Mouse (Mus musculus) myocyte (in vitro differentiated cells): Measurements from ENCODE around the gene Dnm1.

Source experiments
- CEBPB ChIP-seq: IDR thresholded peaks from 2 replicates; pipeline ENCODE4 v1.6.1; 2011; ENCODE audit warnings: mild to moderate bottlenecking, moderate library complexity; ENCODE audit not compliant: poor library complexity, insufficient read depth, severe bottlenecking
- MAX ChIP-seq: IDR thresholded peaks from one replicate; pipeline ENCODE4 v1.6.1; 2011; ENCODE audit warnings: low read depth, mild to moderate bottlenecking, control low read depth
- MYOD1 ChIP-seq, 3 experiments: IDR thresholded peaks; one replicate each; pipeline ENCODE4 v1.6.1; 2011; ENCODE audit warnings: control low read depth in 2 of 3, low read depth in 2 of 3, mild to moderate bottlenecking in 2 of 3, moderate library complexity in 1 of 3; ENCODE audit not compliant: insufficient read length in 2 of 3, control insufficient read depth in 1 of 3
- MYOG ChIP-seq, 3 experiments: IDR thresholded peaks; one replicate each; pipeline ENCODE4 v1.6.1; 2011; ENCODE audit warnings: control low read depth in 2 of 3, low read depth in 2 of 3, mild to moderate bottlenecking in 2 of 3; ENCODE audit not compliant: insufficient read length in 2 of 3, control insufficient read depth in 1 of 3, insufficient read depth in 1 of 3
- POLR2A ChIP-seq: IDR thresholded peaks from one replicate; pipeline ENCODE4 v1.6.1; 2011; ENCODE audit warnings: low read depth, mild to moderate bottlenecking, control low read depth, moderate library complexity; ENCODE audit not compliant: insufficient read length
- POLR2AphosphoS2 ChIP-seq: IDR thresholded peaks from one replicate; pipeline ENCODE4 v1.6.1; 2011; ENCODE audit warnings: low read depth, control low read depth; ENCODE audit not compliant: insufficient read length
- USF1 ChIP-seq: IDR thresholded peaks from one replicate; pipeline ENCODE4 v1.6.1; 2011; ENCODE audit warnings: low read depth, mild to moderate bottlenecking, control low read depth, moderate library complexity

GRCm38 (mm10) chr2:32342539-32343350 is 10.4 kb downstream of the Dnm1 start:
- TF ChIP-seq POLR2A (peak; percentile 44), MAX (peak; percentile 30), POLR2AphosphoS2 (peak; percentile 23), MYOG (IDR thresholded peaks at IDR 0.05; ENCODE audit: control insufficient read depth in 1 of 3, insufficient read depth in 1 of 3, insufficient read length in 2 of 3, low read depth in 2 of 3) (peak in 1 of 3 experiments; percentile 14), MYOD1 (IDR thresholded peaks at IDR 0.05; ENCODE audit: control insufficient read depth in 1 of 3, insufficient read length in 2 of 3, low read depth in 2 of 3) (no peak), CEBPB (no peak), USF1 (no peak)
